Mouse (Mus musculus): ENCODE data around the gene 1700030K09Rik. TPM values are rescaled to one million over a fixed set of nuclear protein-coding genes. Genes with fewer than 3 reads are reported as not detected.

The 1700030K09Rik gene
- total RNA-seq, 2 experiments from 2014 or later: 0.84 to 1.8 TPM

DNA sequence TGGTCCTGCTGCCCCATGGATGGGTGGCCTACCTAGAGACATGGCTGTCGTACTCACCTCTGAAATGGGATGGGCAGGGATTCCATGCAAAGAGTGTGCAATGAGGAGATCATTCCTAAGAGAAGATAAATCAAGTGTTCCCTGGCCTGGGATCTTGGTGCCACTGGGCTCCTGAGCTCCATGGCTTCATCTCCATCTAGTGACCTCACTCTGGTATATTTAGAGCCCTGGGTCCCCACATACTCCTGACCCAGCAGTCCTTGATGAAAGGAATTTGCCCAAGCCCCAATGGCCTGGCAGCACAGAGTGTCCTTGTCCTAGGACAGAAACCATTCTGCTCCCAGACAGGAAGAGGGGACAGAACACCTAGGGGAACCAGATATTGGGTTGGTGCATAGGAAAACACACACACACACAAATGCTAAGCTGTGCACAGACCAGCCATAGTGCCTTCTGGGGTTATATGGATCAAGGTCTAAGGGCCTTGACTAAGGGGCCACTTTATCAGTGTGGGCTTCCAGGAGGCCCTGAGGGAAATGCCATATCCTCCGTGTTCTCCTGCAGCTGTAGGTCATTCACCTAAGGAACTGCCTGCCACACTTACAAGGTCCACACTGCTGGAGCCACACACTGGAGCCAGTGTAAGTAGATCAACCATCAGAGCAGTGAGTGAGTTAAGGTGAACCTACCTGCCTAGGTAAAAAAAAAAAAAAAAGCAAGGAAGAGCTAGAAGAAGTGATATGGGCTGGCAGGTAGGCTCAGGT, 56.0 kb downstream of the 1700030K09Rik start:
- no peak for ATAC-seq (replicated peaks; ENCODE audit: low FRiP score, poor library complexity, severe bottlenecking)

- ATAC-seq (replicated peaks; ENCODE audit: low FRiP score, poor library complexity, severe bottlenecking): no peak
Observed at GRCm38 (mm10) chr8:72500521-72500931, 56.8 kb downstream of the 1700030K09Rik start.

DNA sequence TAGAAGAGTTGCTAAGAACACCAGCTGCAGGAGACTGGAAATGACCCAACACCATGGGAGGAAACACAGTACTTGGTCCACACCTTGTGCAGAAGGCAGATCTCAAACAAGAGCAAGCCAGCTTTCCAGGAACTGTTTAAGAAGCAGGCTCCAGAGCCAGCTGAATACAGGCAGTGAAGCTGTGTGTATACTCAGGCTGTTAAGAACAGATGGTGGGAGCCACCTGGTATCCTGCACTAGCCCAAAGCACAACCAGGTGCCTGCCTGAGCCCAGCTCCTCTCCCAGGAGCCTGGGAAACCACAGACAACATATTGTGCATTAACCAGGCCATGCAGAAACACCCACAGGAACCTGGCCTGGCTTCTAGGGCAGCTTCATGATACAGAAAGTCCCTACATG, 60.5 kb downstream of the 1700030K09Rik start:
- ATAC-seq (replicated peaks; ENCODE audit: low FRiP score, poor library complexity, severe bottlenecking): no peak

DNA sequence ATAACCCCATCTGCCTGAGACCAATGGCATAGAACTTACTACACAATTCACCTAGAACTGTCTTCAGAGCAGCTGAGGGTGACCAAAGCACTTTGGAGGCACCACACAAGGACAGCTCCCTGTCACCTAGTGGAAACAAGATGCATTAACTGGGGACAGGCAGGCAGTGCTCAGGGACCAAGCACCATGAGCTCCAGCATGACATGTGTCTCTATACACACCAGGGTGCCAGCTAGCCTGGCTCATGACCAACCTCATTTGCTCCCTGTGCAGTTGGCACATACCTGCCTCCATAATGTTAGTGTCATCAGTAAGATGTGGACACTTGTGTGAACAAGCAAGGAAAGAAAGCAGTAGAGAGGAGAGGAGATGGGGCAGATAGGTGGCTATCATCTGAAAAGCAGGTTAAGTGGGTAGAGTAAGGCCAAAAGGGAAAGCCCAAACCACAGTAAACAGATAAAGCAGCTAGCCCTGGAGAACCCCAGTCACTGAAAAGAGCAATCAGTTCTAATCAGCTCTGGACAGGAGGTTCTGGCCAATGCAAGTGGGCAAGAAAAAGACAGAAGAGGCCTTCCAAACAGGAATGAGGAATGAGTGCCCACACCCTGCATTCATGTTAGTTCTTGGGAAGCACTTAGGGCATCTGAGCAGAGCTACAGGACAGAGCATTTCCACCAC, 61.1 kb downstream of the 1700030K09Rik start:
- ATAC-seq (replicated peaks; ENCODE audit: low FRiP score, poor library complexity, severe bottlenecking): no peak; the same call in 1 of the 2 replicates

GRCm38 (mm10) chr8:72507505-72507904, 63.8 kb downstream of the 1700030K09Rik start:
- ATAC-seq (replicated peaks; ENCODE audit: low FRiP score, poor library complexity, severe bottlenecking): no peak

Other genes with a start within 250 kb of the 1700030K09Rik start
- gene Cib3, start 231.0 kb upstream of the 1700030K09Rik start, total RNA-seq (2015; ENCODE audit: low replicate concordance): not detected in 2 replicates
- gene Cib3, start 231.0 kb upstream of the 1700030K09Rik start, total RNA-seq (2017; ENCODE audit: low replicate concordance): 0.77 TPM in 1 of 2 replicates, not detected in the other
- gene Gm11034, start 230.2 kb upstream of the 1700030K09Rik start, total RNA-seq (2015; ENCODE audit: low replicate concordance): not detected in 2 replicates
- not detected in 2 replicates for gene Gm11034, start 230.2 kb upstream of the 1700030K09Rik start, total RNA-seq (2017; ENCODE audit: low replicate concordance)
- 20.1 and 42.5 TPM in 2 replicates for gene Fam32a, start 224.2 kb upstream of the 1700030K09Rik start, total RNA-seq (2015; ENCODE audit: low replicate concordance)
- gene Fam32a, start 224.2 kb upstream of the 1700030K09Rik start, total RNA-seq (2017; ENCODE audit: low replicate concordance): 25.3 and 30.5 TPM in 2 replicates
- 52.8 and 56.6 TPM in 2 replicates for gene Ap1m1, start 203.9 kb upstream of the 1700030K09Rik start, total RNA-seq (2015; ENCODE audit: low replicate concordance)
- gene Ap1m1, start 203.9 kb upstream of the 1700030K09Rik start, total RNA-seq (2017; ENCODE audit: low replicate concordance): 27.6 and 47.7 TPM in 2 replicates
- gene Gm10282, start 138.6 kb upstream of the 1700030K09Rik start, total RNA-seq (2015; ENCODE audit: low replicate concordance): 32.8 and 36.5 TPM in 2 replicates
- 19.9 and 23.5 TPM in 2 replicates for gene Gm10282, start 138.6 kb upstream of the 1700030K09Rik start, total RNA-seq (2017; ENCODE audit: low replicate concordance)
- 5.4 and 13.3 TPM in 2 replicates for gene Klf2, start 124.8 kb upstream of the 1700030K09Rik start, total RNA-seq (2015; ENCODE audit: low replicate concordance)
- gene Klf2, start 124.8 kb upstream of the 1700030K09Rik start, total RNA-seq (2017; ENCODE audit: low replicate concordance): 2.9 and 5.5 TPM in 2 replicates
- gene Eps15l1, start 22.4 kb upstream of the 1700030K09Rik start, total RNA-seq (2015; ENCODE audit: low replicate concordance): 141 and 151 TPM in 2 replicates
- 109 and 118 TPM in 2 replicates for gene Eps15l1, start 22.4 kb upstream of the 1700030K09Rik start, total RNA-seq (2017; ENCODE audit: low replicate concordance)
- not detected in 2 replicates for gene Calr3, start within 50 bp of the 1700030K09Rik start, total RNA-seq (2015; ENCODE audit: low replicate concordance)
- gene Calr3, start within 50 bp of the 1700030K09Rik start, total RNA-seq (2017; ENCODE audit: low replicate concordance): not detected in 2 replicates
- gene Cherp, start 31.3 kb downstream of the 1700030K09Rik start, total RNA-seq (2015; ENCODE audit: low replicate concordance): 52.4 and 63.1 TPM in 2 replicates
- 14.8 and 18.6 TPM in 2 replicates for gene Cherp, start 31.3 kb downstream of the 1700030K09Rik start, total RNA-seq (2017; ENCODE audit: low replicate concordance)
- gene Slc35e1, start 48.7 kb downstream of the 1700030K09Rik start, total RNA-seq (2015; ENCODE audit: low replicate concordance): 18.7 and 19.3 TPM in 2 replicates
- 27.1 and 29.0 TPM in 2 replicates for gene Slc35e1, start 48.7 kb downstream of the 1700030K09Rik start, total RNA-seq (2017; ENCODE audit: low replicate concordance)
- 5.4 and 6.8 TPM in 2 replicates for gene Med26, start 104.4 kb downstream of the 1700030K09Rik start, total RNA-seq (2015; ENCODE audit: low replicate concordance)
- 7.3 and 8.7 TPM in 2 replicates for gene Med26, start 104.4 kb downstream of the 1700030K09Rik start, total RNA-seq (2017; ENCODE audit: low replicate concordance)
- gene Smim7, start 127.2 kb downstream of the 1700030K09Rik start, total RNA-seq (2015; ENCODE audit: low replicate concordance): 18.4 and 20.2 TPM in 2 replicates
- 11.6 and 22.6 TPM in 2 replicates for gene Smim7, start 127.2 kb downstream of the 1700030K09Rik start, total RNA-seq (2017; ENCODE audit: low replicate concordance)
- not detected in 2 replicates for gene Tmem38a, start 128.2 kb downstream of the 1700030K09Rik start, total RNA-seq (2015; ENCODE audit: low replicate concordance)
- not detected in 2 replicates for gene Tmem38a, start 128.2 kb downstream of the 1700030K09Rik start, total RNA-seq (2017; ENCODE audit: low replicate concordance)
- gene Nwd1, start 202.8 kb downstream of the 1700030K09Rik start, total RNA-seq (2015; ENCODE audit: low replicate concordance): 8.3 TPM in 1 of 2 replicates, not detected in the other
- gene Nwd1, start 202.8 kb downstream of the 1700030K09Rik start, total RNA-seq (2017; ENCODE audit: low replicate concordance): 0.51 TPM in 1 of 2 replicates, not detected in the other